ENCODE assay signal across 11 mouse cellular contexts in the genomic region with DNA sequence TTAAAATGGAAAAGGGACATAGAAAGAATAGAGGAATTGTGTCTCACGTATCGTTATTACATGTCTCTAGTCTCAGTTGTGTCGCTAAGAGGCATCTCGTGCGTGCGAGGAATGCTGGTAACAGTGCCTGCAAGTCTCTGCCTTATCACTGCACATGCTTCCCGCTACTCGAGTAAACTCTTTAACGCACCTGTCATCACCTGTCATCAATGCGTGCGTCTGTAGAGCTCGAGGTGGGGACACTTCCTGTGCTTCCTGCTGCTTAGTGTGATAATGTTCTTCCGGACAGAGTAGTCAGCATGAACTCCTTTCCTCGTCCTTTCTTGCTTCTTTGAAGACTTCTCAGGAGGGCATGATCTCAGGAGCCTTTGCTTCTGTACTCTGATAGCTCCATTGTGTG.
DNase-seq lines count a peak whose midpoint lies in the region; ATAC-seq lines count a peak whose summit lies in the region.
"Had no signal": no experiment of that assay in that cellular context is flagged by ENCODE, and none has a peak within 500 bp of the region (broad histone marks: within the 10 kb centered on the region; RNA-seq: fewer than 3 reads in every experiment).

No protein-coding gene starts in this region.

- H3K36me3 ChIP-seq in heart, embryonic 16.5 days (ENCODE audit: control insufficient read depth, insufficient read depth), result peaks cover 2% of the 10 kb centered on the region; the same call in 1 of the 2 replicates
- peaks cover 4% of the 10 kb centered on the region; the same call in 1 of the 2 replicates for H3K36me3 ChIP-seq in limb, embryonic 10.5 days
- no peaks in the 10 kb centered on the region for H3K36me3 ChIP-seq in hindbrain, embryonic 16.5 days (ENCODE audit: control insufficient read depth, insufficient read depth, low read length)

- 0 out of 2 replicates have a peak, but pooled peaks have one; percentile 63 for ATAC-seq in heart, embryonic 16.5 days (replicated peaks; ENCODE audit: extremely low read depth, insufficient read depth, low FRiP score)
- peak; percentile 67 to 81 for ATAC-seq in hematopoietic stem cell, adult 5-6 weeks (replicated peaks in 1 of 2; ENCODE audit: insufficient read depth in 1 of 2, low FRiP score in 2 of 2, low TSS enrichment in 1 of 2, low read depth in 1 of 2, poor library complexity in 2 of 2, severe bottlenecking in 2 of 2)
- ATAC-seq in hindbrain, embryonic 16.5 days, result no peak

- no peaks in the 10 kb centered on the region for H3K9me3 ChIP-seq in heart, embryonic 16.5 days (replicated peaks; ENCODE audit: control insufficient read depth, low read length)
- H3K9me3 ChIP-seq in limb, embryonic 10.5 days (replicated peaks), result no peaks in the 10 kb centered on the region
- no peaks in the 10 kb centered on the region for H3K9me3 ChIP-seq in hindbrain, embryonic 16.5 days (ENCODE audit: control insufficient read depth, low read length)
- H3K9me3 ChIP-seq: hindbrain, embryonic 13.5 days; neural tube, embryonic 13.5 days had no signal

- peaks cover 9% of the 10 kb centered on the region for H3K4me1 ChIP-seq in heart, embryonic 16.5 days (ENCODE audit: control insufficient read depth, insufficient read depth, low read length)
- H3K4me1 ChIP-seq in limb, embryonic 10.5 days, result no peaks in the 10 kb centered on the region
- H3K4me1 ChIP-seq in hindbrain, embryonic 16.5 days (ENCODE audit: control insufficient read depth, insufficient read depth, low read depth, low read length), result no peaks in the 10 kb centered on the region

- H3K27ac ChIP-seq in heart, embryonic 16.5 days (ENCODE audit: low read length), result peak overlapping the region; percentile 51; the same call in 1 of the 2 replicates
- no peak overlapping the region for H3K27ac ChIP-seq in limb, embryonic 10.5 days
- no peak overlapping the region for H3K27ac ChIP-seq in hindbrain, embryonic 16.5 days (ENCODE audit: low read depth, low read length)
- H3K27ac ChIP-seq: hindbrain, embryonic 13.5 days; kidney, postnatal 0 days; neural tube, embryonic 13.5 days had no signal

- no peaks in the 10 kb centered on the region for H3K27me3 ChIP-seq in heart, embryonic 16.5 days (ENCODE audit: control insufficient read depth, insufficient read depth, low read length)
- H3K27me3 ChIP-seq in limb, embryonic 10.5 days (ENCODE audit: low read depth, poor library complexity, severe bottlenecking), result no peaks in the 10 kb centered on the region
- no peaks in the 10 kb centered on the region for H3K27me3 ChIP-seq in hindbrain, embryonic 16.5 days (replicated peaks; ENCODE audit: control insufficient read depth, insufficient read depth, low read length)
- H3K27me3 ChIP-seq: hindbrain, embryonic 13.5 days; neural tube, embryonic 13.5 days had no signal

- WGBS in heart, embryonic 16.5 days, result 21% methylated on average over 14 of the region's 14 CpGs
- 85% methylated on average over 14 of the region's 14 CpGs for WGBS in limb, embryonic 10.5 days
- WGBS in hindbrain, embryonic 16.5 days, result 82% methylated on average over 14 of the region's 14 CpGs

- intact Hi-C loops in heart, postnatal 36 days (cut with DNase I), result loop anchor here (2.0 to 5.0 kb wide), 2 partner anchors 345 to 525 kb away; a partner anchor contains a TSS

- peak overlapping the region; percentile 39 for H3K4me2 ChIP-seq in heart, embryonic 16.5 days (ENCODE audit: low read depth, low read length)
- H3K4me2 ChIP-seq in hindbrain, embryonic 16.5 days (ENCODE audit: low read length), result no peak overlapping the region
- H3K4me2 ChIP-seq: hindbrain, embryonic 13.5 days; neural tube, embryonic 13.5 days had no signal

- H3K4me3 ChIP-seq in heart, embryonic 16.5 days (ENCODE audit: low read length), result no peak overlapping the region
- no peak overlapping the region for H3K4me3 ChIP-seq in limb, embryonic 10.5 days
- no peak overlapping the region for H3K4me3 ChIP-seq in hindbrain, embryonic 16.5 days (ENCODE audit: low read length)
- H3K4me3 ChIP-seq: hindbrain, embryonic 13.5 days; neural tube, embryonic 13.5 days had no signal

- DNase-seq in heart, postnatal 36 days, result no peak
- DNase-seq in 3T3-L1 (ENCODE audit: low read depth, low spot score) (peak; percentile 5), 416B (ENCODE audit: low read depth) (peak; percentile 45)
- no peak for DNase-seq in limb, embryonic 10.5 days (ENCODE audit: low spot score)
- no peak for DNase-seq in frontal cortex, adult 2 months (ENCODE audit: extremely low spot score in 1 of 2, low spot score in 1 of 2)

- no peak overlapping the region for H3K9ac ChIP-seq in heart, embryonic 16.5 days (ENCODE audit: low read length)
- no peak overlapping the region for H3K9ac ChIP-seq in hindbrain, embryonic 16.5 days (ENCODE audit: low read depth, low read length)
- H3K9ac ChIP-seq: hindbrain, embryonic 13.5 days; neural tube, embryonic 13.5 days had no signal

Comparison
In these comparisons a context has a peak if more than half of its experiments do, and no peak if none do; other contexts are left out.
1. DNase-seq: peak in 3T3-L1 (single experiment) and 416B (single experiment); none in heart, postnatal 36 days (0 of 2), limb, embryonic 10.5 days (single experiment) and frontal cortex, adult 2 months (0 of 2).